ENCODE assay signal across 20 mouse cellular contexts in the genomic region with DNA sequence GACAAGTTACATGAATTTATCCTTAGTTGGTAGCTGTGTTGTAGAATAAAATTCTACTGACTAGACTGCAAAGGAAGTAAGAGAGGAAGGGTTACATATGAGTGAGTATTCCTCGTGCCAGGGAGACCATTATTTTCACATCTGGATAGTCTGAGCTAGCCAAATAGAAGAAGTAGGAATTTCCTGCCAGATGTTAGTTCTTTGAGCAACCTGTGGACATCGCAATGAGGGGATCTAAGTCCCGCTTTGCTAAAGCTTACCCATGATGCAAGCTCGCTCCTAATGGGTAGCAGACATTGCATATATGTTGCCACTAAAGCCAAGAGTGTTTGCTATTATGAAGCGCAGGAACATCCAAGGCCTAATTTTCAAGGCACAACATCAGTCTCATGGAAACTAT. TPM values are rescaled to one million over a fixed set of nuclear protein-coding genes. Genes with fewer than 3 reads are reported as not detected.
DNase-seq lines count a peak whose midpoint lies in the region; ATAC-seq and TF ChIP-seq lines count a peak whose summit lies in the region.
"Had no signal": no experiment of that assay in that cellular context is flagged by ENCODE, and none has a peak within 500 bp of the region (broad histone marks: within the 10 kb centered on the region; RNA-seq: fewer than 3 reads in every experiment).

No protein-coding gene starts in this region.

- no peaks in the 10 kb centered on the region for H3K36me3 ChIP-seq in embryonic facial prominence, embryonic 11.5 days (replicated peaks; ENCODE audit: control insufficient read depth, insufficient read depth, low read depth, low read length)
- peaks cover 10% of the 10 kb centered on the region; the same call in 1 of the 2 replicates for H3K36me3 ChIP-seq in embryonic facial prominence, embryonic 10.5 days (replicated peaks)
- H3K36me3 ChIP-seq: forebrain, embryonic 15.5 days; kidney, embryonic 15.5 days had no signal

- peak; percentile 72 for DNase-seq in embryonic facial prominence, embryonic 11.5 days (ENCODE audit: low spot score)
- no peak for DNase-seq in embryonic facial prominence, embryonic 10.5 days (ENCODE audit: low spot score)
- DNase-seq in layer of hippocampus, adult 2 months (ENCODE audit: low spot score in 2 of 2), result no peak
- no peak for DNase-seq in layer of hippocampus, postnatal 14 days (ENCODE audit: low spot score in 2 of 2)
- no peak for DNase-seq in right cerebral cortex, postnatal 4 days
- DNase-seq in MN1 (ENCODE audit: low spot score), result no peak
- DNase-seq: cerebellum, adult 2 months; heart, postnatal 14 days; lung, adult 2 months; lung, postnatal 36 days; retina, postnatal 1 day; thymus, adult 2 months had no signal

- no peaks in the 10 kb centered on the region for H3K4me1 ChIP-seq in embryonic facial prominence, embryonic 11.5 days (ENCODE audit: control insufficient read depth, insufficient read depth, low read length)
- H3K4me1 ChIP-seq in embryonic facial prominence, embryonic 10.5 days, result peaks cover 20% of the 10 kb centered on the region
- H3K4me1 ChIP-seq: midbrain, embryonic 10.5 days had no signal

- WGBS in embryonic facial prominence, embryonic 11.5 days, result 47% methylated on average over 5 of the region's 5 CpGs
- WGBS in embryonic facial prominence, embryonic 10.5 days, result 64% methylated on average over 5 of the region's 5 CpGs

- H3K27me3 ChIP-seq in embryonic facial prominence, embryonic 11.5 days (ENCODE audit: control insufficient read depth, insufficient read depth, low read length), result no peaks in the 10 kb centered on the region
- H3K27me3 ChIP-seq in embryonic facial prominence, embryonic 10.5 days (replicated peaks; ENCODE audit: low read depth, poor library complexity, severe bottlenecking), result no peaks in the 10 kb centered on the region
- H3K27me3 ChIP-seq: forebrain, embryonic 15.5 days; kidney, embryonic 15.5 days had no signal

- no peak overlapping the region for H3K4me3 ChIP-seq in embryonic facial prominence, embryonic 11.5 days (ENCODE audit: low read depth, low read length)
- no peak overlapping the region for H3K4me3 ChIP-seq in embryonic facial prominence, embryonic 10.5 days
- no peak overlapping the region for H3K4me3 ChIP-seq in layer of hippocampus, adult 2 months
- H3K4me3 ChIP-seq: erythroblast, embryonic 14.5 days; forebrain, embryonic 15.5 days; kidney, embryonic 15.5 days; midbrain, embryonic 10.5 days had no signal

- no peak overlapping the region for H3K9ac ChIP-seq in embryonic facial prominence, embryonic 11.5 days (replicated peaks; ENCODE audit: low read length)
- H3K9ac ChIP-seq: forebrain, embryonic 15.5 days; hindbrain, embryonic 14.5 days; kidney, embryonic 15.5 days had no signal

- no peak for ATAC-seq in embryonic facial prominence, embryonic 11.5 days (replicated peaks; ENCODE audit: insufficient number of reproducible peaks, low FRiP score, low TSS enrichment, low read depth)
- ATAC-seq in granulocyte monocyte progenitor cell, adult 5-6 weeks (replicated peaks; ENCODE audit: poor library complexity, severe bottlenecking), result peak; percentile 46
- peak; percentile 39; the same call in 1 of the 2 replicates for ATAC-seq in megakaryocyte progenitor cell, adult 5-6 weeks (replicated peaks; ENCODE audit: poor library complexity)
- ATAC-seq: forebrain, embryonic 15.5 days had no signal

- H3K9me3 ChIP-seq in embryonic facial prominence, embryonic 11.5 days (replicated peaks; ENCODE audit: control insufficient read depth, low read length), result no peaks in the 10 kb centered on the region
- no peaks in the 10 kb centered on the region for H3K9me3 ChIP-seq in embryonic facial prominence, embryonic 10.5 days
- H3K9me3 ChIP-seq: forebrain, embryonic 15.5 days; kidney, embryonic 15.5 days; midbrain, embryonic 10.5 days had no signal

- H3K27ac ChIP-seq in embryonic facial prominence, embryonic 11.5 days (replicated peaks; ENCODE audit: low read depth, low read length), result no peak overlapping the region
- no peak overlapping the region for H3K27ac ChIP-seq in embryonic facial prominence, embryonic 10.5 days (replicated peaks)
- H3K27ac ChIP-seq in layer of hippocampus, adult 2 months, result peak overlapping the region; percentile 34; the same call in 1 of the 2 replicates
- H3K27ac ChIP-seq: forebrain, embryonic 15.5 days; hindbrain, embryonic 14.5 days; kidney, embryonic 15.5 days; midbrain, embryonic 10.5 days had no signal

- TF ChIP-seq CTCF in layer of hippocampus, adult 2 months (conservative IDR thresholded peaks at IDR 0.05), result no peak

- H3K4me2 ChIP-seq in embryonic facial prominence, embryonic 11.5 days (ENCODE audit: low read depth, low read length), result no peak overlapping the region
- H3K4me2 ChIP-seq: forebrain, embryonic 15.5 days; hindbrain, embryonic 14.5 days; kidney, embryonic 15.5 days; liver, embryonic 11.5 days had no signal

RNA-seq across cellular contexts. Expression of gene Kat6b, which starts 47.2 kb away (rescaled TPM):
- 17.9 and 18.1 TPM in 2 replicates for polyA plus RNA-seq in embryonic facial prominence, embryonic 11.5 days (2014; fragmentation: Nextera tagmentation; extraction: Ambion mirVana)
- polyA plus RNA-seq in embryonic facial prominence, embryonic 10.5 days (2016; fragmentation: Nextera tagmentation; extraction: Ambion mirVana), result 12.4 and 14.2 TPM in 2 replicates
- total RNA-seq in layer of hippocampus, adult 2 months (2021), result 100 to 1,000 TPM; 104 to 117 TPM
- total RNA-seq in layer of hippocampus, postnatal 14 days (2021), result 10 to 100 TPM; 58.0 to 62.2 TPM
- total RNA-seq in granulocyte monocyte progenitor cell, adult 5-6 weeks (2014; fragmentation: Nextera tagmentation), result 12.7 and 13.3 TPM in 2 replicates
- total RNA-seq in granulocyte monocyte progenitor cell, adult 5-6 weeks (2017), result 6.3 and 7.2 TPM in 2 replicates
- 13.5 and 16.0 TPM in 2 replicates for total RNA-seq in megakaryocyte progenitor cell, adult 5-6 weeks (2015)
- total RNA-seq in megakaryocyte progenitor cell, adult 5-6 weeks (2017), result 5.1 and 9.2 TPM in 2 replicates
